Mouse (Mus musculus) bone marrow, adult 2 months (tissue): ENCODE data around the gene Tmem79.
"Not testable (repeated sequence)": the region's sequence is repeated elsewhere in the genome, so short reads cannot be mapped to it uniquely, and the experiment has no call there.

Source experiments
- CTCF ChIP-seq: fragments of 200-500 bp; IDR thresholded peaks from 2 replicates; pipeline ENCODE4 v1.5.1; 2011; ENCODE audit warnings: low read length, control low read depth; ENCODE audit not compliant: control insufficient read depth, insufficient read depth
- POLR2A ChIP-seq: fragments of 200-500 bp; IDR thresholded peaks from 2 replicates; pipeline ENCODE4 v1.6.1; 2011; ENCODE audit warnings: low read depth, mild to moderate bottlenecking, control low read depth, low read length, borderline replicate concordance; ENCODE audit not compliant: control insufficient read depth

DNA sequence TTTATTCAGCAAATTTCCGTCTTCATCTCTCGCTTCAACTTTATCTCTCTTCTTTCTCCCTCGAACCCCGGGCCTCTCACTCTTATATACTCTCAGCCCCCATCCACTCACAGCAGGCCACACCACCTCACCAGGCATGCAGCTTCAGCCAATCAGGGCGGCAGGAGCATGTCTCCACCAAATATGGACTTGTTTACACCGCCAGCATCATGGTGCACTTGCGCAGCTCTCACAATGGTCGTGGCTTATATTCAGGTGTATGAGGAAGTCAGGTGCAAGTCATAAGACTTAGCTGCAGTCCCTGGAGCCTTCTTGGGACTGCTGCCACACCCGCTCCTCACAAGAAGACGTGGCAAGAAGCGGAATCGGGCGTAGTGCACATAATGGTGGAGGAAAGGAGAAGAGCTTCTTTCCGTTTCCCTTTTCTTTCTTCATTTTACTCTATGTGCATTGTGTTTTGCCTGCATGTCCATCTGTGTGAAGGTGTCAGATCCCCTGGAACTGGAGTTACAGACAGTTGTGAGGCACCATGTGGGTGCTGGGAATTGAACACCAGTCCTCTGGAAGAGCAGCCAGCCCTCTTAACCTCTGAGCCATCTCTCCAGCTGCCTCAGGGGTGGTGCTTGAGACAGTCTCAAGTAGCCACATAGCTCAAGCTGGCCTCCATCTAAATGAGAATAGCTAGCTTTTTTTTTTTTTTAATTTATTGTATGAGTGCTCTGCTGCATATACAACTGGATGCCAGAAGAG lies 51.0 kb downstream of the Tmem79 start:
- TF ChIP-seq POLR2A, CTCF: not testable (repeated sequence)
